Mouse (Mus musculus) MEL (cell line): ENCODE measurements around the gene Tcf15. TPM values are rescaled to one million over a fixed set of nuclear protein-coding genes. Genes with fewer than 3 reads are reported as not detected.

ENCODE experiments used
- DNase-seq: peaks from one replicate; pipeline ENCODE4 v3.0.0; 2011; ENCODE audit warnings: low read depth, low spot score
- H3K27ac ChIP-seq: 2 replicates; pipeline ENCODE4 v1.5.1; 2012; ENCODE audit warnings: low read depth, mild to moderate bottlenecking, control low read depth, low read length, moderate library complexity; ENCODE audit not compliant: control insufficient read depth
- H3K27me3 ChIP-seq, 2 experiments: fragments of 150-350 bp in 1 of 2; sonication (generic) in 1 of 2; 2 replicates each; pipeline ENCODE4 v1.6.1; 2012; ENCODE audit warnings: low read length in 2 of 2, mild to moderate bottlenecking in 2 of 2, improper control_type of control experiment in 1 of 2, moderate library complexity in 1 of 2; ENCODE audit not compliant: insufficient read depth in 2 of 2, control insufficient read depth in 1 of 2
- H3K36me3 ChIP-seq, 2 experiments: 2 replicates each; pipeline ENCODE4 v1.6.1; 2012 to 2014; ENCODE audit warnings: low read length in 2 of 2, improper control_type of control experiment in 1 of 2, inconsistent platforms in 1 of 2, mild to moderate bottlenecking in 1 of 2; ENCODE audit not compliant: insufficient read depth in 2 of 2, control insufficient read depth in 1 of 2
- H3K4me1 ChIP-seq, 2 experiments: fragments of 150-350 bp in 1 of 2; sonication (generic) in 1 of 2; 2 replicates each; pipeline ENCODE4 v1.6.1; 2012; ENCODE audit warnings: low read length in 2 of 2, improper control_type of control experiment in 1 of 2, mild to moderate bottlenecking in 1 of 2; ENCODE audit not compliant: insufficient read depth in 2 of 2, control insufficient read depth in 1 of 2
- H3K4me3 ChIP-seq, 2 experiments: fragments of 150-350 bp in 1 of 2; sonication (generic) in 1 of 2; 2 replicates each; pipeline ENCODE4 v1.5.1; 2012; ENCODE audit warnings: low read depth in 2 of 2, low read length in 2 of 2, mild to moderate bottlenecking in 2 of 2, moderate library complexity in 2 of 2, control low read depth in 1 of 2, improper control_type of control experiment in 1 of 2; ENCODE audit not compliant: control insufficient read depth in 1 of 2, insufficient read depth in 1 of 2
- H3K79me2 ChIP-seq: 2 replicates; pipeline ENCODE4 v1.6.1; 2012; ENCODE audit warnings: mild to moderate bottlenecking, low read length, moderate library complexity; ENCODE audit not compliant: control insufficient read depth, poor library complexity, insufficient read depth
- H3K9ac ChIP-seq: 2 replicates; pipeline ENCODE4 v1.6.1; 2012; ENCODE audit warnings: low read depth, mild to moderate bottlenecking, control low read depth, low read length, moderate library complexity; ENCODE audit not compliant: control insufficient read depth, poor library complexity, severe bottlenecking
- H3K9me3 ChIP-seq: fragments of 150-350 bp; sonication (generic); replicated peaks from 2 replicates; pipeline ENCODE4 v1.6.1; 2012; ENCODE audit warnings: mild to moderate bottlenecking, low read length, improper control_type of control experiment, moderate library complexity; ENCODE audit not compliant: insufficient read depth
- BHLHE40 ChIP-seq: IDR thresholded peaks from 2 replicates; pipeline ENCODE4 v1.6.1; 2012; ENCODE audit warnings: low read depth, mild to moderate bottlenecking, inconsistent platforms, low read length, improper control_type of control experiment, borderline replicate concordance
- CHD1 ChIP-seq: IDR thresholded peaks from 2 replicates; pipeline ENCODE4 v1.6.1; 2012; ENCODE audit warnings: low read depth, mild to moderate bottlenecking, inconsistent platforms, low read length, improper control_type of control experiment
- ELF1 ChIP-seq: IDR thresholded peaks from 2 replicates; pipeline ENCODE4 v1.6.1; 2014; ENCODE audit warnings: low read depth, mild to moderate bottlenecking, inconsistent platforms, low read length, improper control_type of control experiment, moderate library complexity
- EP300 ChIP-seq, 2 experiments: IDR thresholded peaks; 2 replicates each; pipeline ENCODE4 v1.6.1; 2011; ENCODE audit warnings: improper control_type of control experiment in 2 of 2, low read length in 2 of 2, low read depth in 1 of 2, mild to moderate bottlenecking in 1 of 2
- ETS1 ChIP-seq: IDR thresholded peaks from 2 replicates; pipeline ENCODE4 v1.6.1; 2012; ENCODE audit warnings: low read depth, mild to moderate bottlenecking, inconsistent platforms, low read length, improper control_type of control experiment, moderate library complexity
- KAT2A ChIP-seq: conservative IDR thresholded peaks from 2 replicates; pipeline ENCODE4 v1.6.1; 2012; ENCODE audit warnings: low read depth, low read length, improper control_type of control experiment, inconsistent platforms
- MAFK ChIP-seq: IDR thresholded peaks from 2 replicates; pipeline ENCODE4 v1.6.1; 2011; ENCODE audit warnings: low read depth, mild to moderate bottlenecking, low read length, improper control_type of control experiment, borderline replicate concordance
- MAX ChIP-seq: IDR thresholded peaks from 2 replicates; pipeline ENCODE4 v1.6.1; 2011; ENCODE audit warnings: low read length, improper control_type of control experiment
- MAZ ChIP-seq: IDR thresholded peaks from 2 replicates; pipeline ENCODE4 v1.6.1; 2012; ENCODE audit warnings: low read depth, mild to moderate bottlenecking, inconsistent platforms, low read length, improper control_type of control experiment
- MXI1 ChIP-seq: IDR thresholded peaks from 2 replicates; pipeline ENCODE4 v1.6.1; 2011; ENCODE audit warnings: mild to moderate bottlenecking, low read depth, low read length, improper control_type of control experiment
- NELFE ChIP-seq: IDR thresholded peaks from 2 replicates; pipeline ENCODE4 v1.6.1; 2011; ENCODE audit warnings: low read depth, low read length, improper control_type of control experiment
- NRF1 ChIP-seq: IDR thresholded peaks from 2 replicates; pipeline ENCODE4 v1.6.1; 2014; ENCODE audit warnings: low read depth, mild to moderate bottlenecking, inconsistent platforms, low read length, improper control_type of control experiment, moderate library complexity; ENCODE audit not compliant: poor library complexity, insufficient read depth, severe bottlenecking
- POLR2AphosphoS2 ChIP-seq: IDR thresholded peaks from 2 replicates; pipeline ENCODE4 v1.6.1; 2011; ENCODE audit warnings: low read length, improper control_type of control experiment
- RAD21 ChIP-seq: IDR thresholded peaks from 2 replicates; pipeline ENCODE4 v1.6.1; 2011; ENCODE audit warnings: mild to moderate bottlenecking, low read depth, low read length, improper control_type of control experiment
- SIN3A ChIP-seq: IDR thresholded peaks from 2 replicates; pipeline ENCODE4 v1.6.1; 2012; ENCODE audit warnings: low read length, improper control_type of control experiment, inconsistent platforms
- TAL1 ChIP-seq: IDR thresholded peaks from 2 replicates; pipeline ENCODE4 v1.6.1; 2012; ENCODE audit warnings: mild to moderate bottlenecking, inconsistent platforms, low read length, moderate library complexity, mixed read lengths
- UBTF ChIP-seq: IDR thresholded peaks from 2 replicates; pipeline ENCODE4 v1.6.1; 2012; ENCODE audit warnings: low read depth, mild to moderate bottlenecking, inconsistent platforms, low read length, improper control_type of control experiment, moderate library complexity, borderline replicate concordance; ENCODE audit not compliant: insufficient read depth
- USF1 ChIP-seq: IDR thresholded peaks from 2 replicates; pipeline ENCODE4 v1.6.1; 2014; ENCODE audit warnings: low read depth, mild to moderate bottlenecking, inconsistent platforms, low read length, improper control_type of control experiment, moderate library complexity
- USF2 ChIP-seq, 2 experiments: IDR thresholded peaks; 2 replicates each; pipeline ENCODE4 v1.6.1; 2011 to 2012; ENCODE audit warnings: improper control_type of control experiment in 2 of 2, low read length in 2 of 2, borderline replicate concordance in 1 of 2, inconsistent platforms in 1 of 2, low read depth in 1 of 2, mild to moderate bottlenecking in 1 of 2; ENCODE audit not compliant: insufficient read depth in 1 of 2
- ZNF384 ChIP-seq: IDR thresholded peaks from 2 replicates; pipeline ENCODE4 v1.6.1; 2012; ENCODE audit warnings: low read depth, mild to moderate bottlenecking, inconsistent platforms, low read length, improper control_type of control experiment
- polyA plus RNA-seq, 2 experiments: library from polyadenylated mRNA; stranded (reverse) in 1 of 2; unstranded in 1 of 2; fragments of >175 nt in 1 of 2; fragments of >200 nt in 1 of 2; gene quantifications; 2 replicates each; pipeline versions ENCODE4 v1.2.1 to v1.2.4; 2012; ENCODE audit warnings: low replicate concordance in 2 of 2, low read depth in 1 of 2; ENCODE audit not compliant: insufficient read length in 2 of 2, insufficient read depth in 1 of 2, missing spikeins in 1 of 2
- total RNA-seq: library from RNA; depleted of rRNA; stranded (reverse); fragments of 300-350 nt; gene quantifications from 2 replicates; pipeline ENCODE4 v1.2.3, GENCODE M21; 2012

Tcf15 gene
- total and polyA plus RNA-seq, 3 experiments = not detected

DNA sequence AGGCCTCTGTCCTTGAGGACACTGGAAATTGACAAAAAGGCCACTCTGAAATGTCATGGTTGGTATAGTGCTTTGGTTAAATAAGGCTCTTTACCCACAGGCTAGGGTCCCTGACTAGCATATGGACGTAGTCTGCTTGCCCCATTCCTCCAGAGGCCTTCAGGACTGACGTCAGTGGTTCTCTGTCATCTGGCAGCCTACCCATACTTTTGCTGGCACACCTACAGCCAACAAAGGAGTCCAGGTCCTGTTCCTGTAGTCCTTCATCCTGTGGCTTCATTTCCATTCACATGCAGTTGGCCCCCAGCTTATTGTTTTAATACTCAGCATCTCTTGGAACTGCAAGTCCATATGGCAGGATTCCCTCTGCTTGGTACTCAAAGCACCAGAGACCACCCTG, 46.4 kb upstream of the Tcf15 start:
- Histone ChIP-seq H3K36me3 (no peaks in the 10 kb centered on the region), H3K27ac (no peak overlapping the region), H3K9me3 (no peaks in the 10 kb centered on the region), H3K9ac (no peak overlapping the region), H3K4me1 (no peaks in the 10 kb centered on the region), H3K79me2 (no peaks in the 10 kb centered on the region), H3K27me3 (peaks cover 6 to 13% of the 10 kb centered on the region in 2 experiments), H3K4me3 (no peak overlapping the region)
- TF ChIP-seq ZNF384 (no peak), ETS1 (no peak), NELFE (no peak), EP300 (IDR thresholded peaks at IDR 0.05; ENCODE audit: low read depth in 1 of 2, low read length in 2 of 2) (no peak), USF2 (IDR thresholded peaks at IDR 0.05; ENCODE audit: borderline replicate concordance in 1 of 2, insufficient read depth in 1 of 2, low read depth in 1 of 2, low read length in 2 of 2) (no peak), MAZ (no peak)
- DNase-seq = no peak

DNA sequence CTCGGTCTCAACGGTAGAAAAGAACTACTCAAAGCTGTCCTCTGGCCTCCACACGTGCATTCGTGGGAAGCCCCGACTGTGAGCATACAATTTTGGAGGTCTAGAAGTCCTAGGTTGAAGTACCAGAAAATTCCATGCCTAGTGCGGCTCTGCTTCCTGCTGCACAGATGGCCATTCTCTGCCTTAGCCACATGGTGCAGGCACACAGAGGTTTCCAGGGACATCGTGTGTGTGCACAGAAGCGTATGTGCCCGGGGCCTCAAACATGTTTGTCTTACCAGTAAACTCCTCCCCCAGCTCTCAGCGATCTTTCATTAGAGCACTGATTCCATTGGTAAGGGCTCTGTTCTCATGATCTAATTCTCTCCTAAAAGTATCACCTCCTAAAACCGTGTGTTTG, 45.4 kb upstream of the Tcf15 start:
- TF ChIP-seq SIN3A = no peak
- TF ChIP-seq EP300 (IDR thresholded peaks at IDR 0.05; ENCODE audit: low read depth in 1 of 2, low read length in 2 of 2) = no peak
- no peak for TF ChIP-seq MXI1
- no peak for TF ChIP-seq USF1
- no peak for TF ChIP-seq BHLHE40
- no peak for TF ChIP-seq MAFK
- no peak for TF ChIP-seq NRF1
- TF ChIP-seq MAX = no peak
- TF ChIP-seq ELF1 = no peak
- TF ChIP-seq CHD1 = no peak
- no peak for TF ChIP-seq TAL1
- TF ChIP-seq POLR2AphosphoS2 = no peak
- no peak for TF ChIP-seq ETS1
- no peak for TF ChIP-seq RAD21
- TF ChIP-seq UBTF = no peak
- TF ChIP-seq ZNF384 = no peak
- no peak for TF ChIP-seq USF2 (IDR thresholded peaks at IDR 0.05; ENCODE audit: borderline replicate concordance in 1 of 2, insufficient read depth in 1 of 2, low read depth in 1 of 2, low read length in 2 of 2)
- no peak for TF ChIP-seq KAT2A
- Histone ChIP-seq H3K27ac (no peak overlapping the region), H3K79me2 (no peaks in the 10 kb centered on the region), H3K9ac (no peak overlapping the region), H3K9me3 (no peaks in the 10 kb centered on the region), H3K4me1 (no peaks in the 10 kb centered on the region), H3K4me3 (no peak overlapping the region), H3K27me3 (peaks cover 6 to 13% of the 10 kb centered on the region in 2 experiments), H3K36me3 (no peaks in the 10 kb centered on the region)
- no peak for DNase-seq
